Mouse (Mus musculus): ENCODE measurements at regions not wholly inside any gene's neighbourhood (a gene's known extent, or its start where the extent isn't known, plus 50 kb on each side); places are given as distances from the start of the nearest gene placed in this dataset.

- Histone ChIP-seq H3K9me3 (replicated peaks; ENCODE audit: control insufficient read depth, low read length) (no peaks in the 10 kb centered on the region), H3K36me3 (ENCODE audit: control insufficient read depth, insufficient read depth) (no peaks in the 10 kb centered on the region), H3K4me2 (ENCODE audit: low read depth, low read length) (no peak overlapping the region), H3K4me1 (ENCODE audit: control insufficient read depth, insufficient read depth, low read length) (no peaks in the 10 kb centered on the region), H3K27ac (ENCODE audit: low read length) (no peak overlapping the region), H3K4me3 (ENCODE audit: low read length) (no peak overlapping the region), H3K9ac (ENCODE audit: low read length) (no peak overlapping the region), H3K27me3 (ENCODE audit: control insufficient read depth, insufficient read depth, low read length) (no peaks in the 10 kb centered on the region)
- WGBS: 84% methylated on average over 6 of the region's 6 CpGs
- no peak for ATAC-seq (replicated peaks; ENCODE audit: extremely low read depth, insufficient read depth, low FRiP score)
Measured at GRCm38 (mm10) chr11:25469819-25470218, 740.7 kb downstream of the 5730522E02Rik start.

DNA sequence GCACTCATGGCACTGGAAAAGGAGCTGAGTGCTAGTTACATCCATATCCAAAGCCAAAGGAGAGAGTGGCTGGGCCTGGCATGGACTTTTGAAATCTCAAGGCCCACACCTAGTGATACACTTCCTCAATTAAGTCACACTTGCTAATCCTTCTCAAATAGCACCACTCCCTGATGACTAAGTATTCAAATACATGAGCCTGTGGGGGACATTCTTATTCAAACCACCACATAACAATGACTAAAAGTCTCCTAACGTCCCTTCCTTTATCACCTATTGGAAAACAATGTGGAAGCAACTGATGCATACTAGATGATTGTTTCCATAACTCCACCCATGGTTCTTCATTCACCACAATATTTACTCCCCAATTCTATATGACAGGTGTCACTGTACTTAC lies 773.4 kb downstream of the 5730522E02Rik start:
- Histone ChIP-seq H3K4me2 (ENCODE audit: low read depth, low read length) (no peak overlapping the region), H3K27ac (ENCODE audit: low read length) (no peak overlapping the region), H3K4me3 (ENCODE audit: low read length) (no peak overlapping the region), H3K4me1 (ENCODE audit: control insufficient read depth, insufficient read depth, low read length) (no peaks in the 10 kb centered on the region), H3K27me3 (ENCODE audit: control insufficient read depth, insufficient read depth, low read length) (no peaks in the 10 kb centered on the region), H3K36me3 (ENCODE audit: control insufficient read depth, insufficient read depth) (no peaks in the 10 kb centered on the region), H3K9ac (ENCODE audit: low read length) (no peak overlapping the region), H3K9me3 (replicated peaks; ENCODE audit: control insufficient read depth, low read length) (no peaks in the 10 kb centered on the region)
- no peak for ATAC-seq (replicated peaks; ENCODE audit: extremely low read depth, insufficient read depth, low FRiP score)
- WGBS: 44% methylated on average over 1 of the region's 1 CpGs

- WGBS: 27% methylated on average over 1 of the region's 1 CpGs
- no peak overlapping the region for H3K4me2 ChIP-seq (ENCODE audit: low read depth, low read length)
- H3K27me3 ChIP-seq (ENCODE audit: control insufficient read depth, insufficient read depth, low read length): no peaks in the 10 kb centered on the region
- H3K9me3 ChIP-seq (replicated peaks; ENCODE audit: control insufficient read depth, low read length): no peaks in the 10 kb centered on the region
- H3K9ac ChIP-seq (ENCODE audit: low read length): no peak overlapping the region
- H3K4me3 ChIP-seq (ENCODE audit: low read length): no peak overlapping the region
- no peak for ATAC-seq (replicated peaks; ENCODE audit: extremely low read depth, insufficient read depth, low FRiP score)
- H3K36me3 ChIP-seq (ENCODE audit: control insufficient read depth, insufficient read depth): no peaks in the 10 kb centered on the region
- H3K27ac ChIP-seq (ENCODE audit: low read length): no peak overlapping the region
- no peaks in the 10 kb centered on the region for H3K4me1 ChIP-seq (ENCODE audit: control insufficient read depth, insufficient read depth, low read length)
Measured at GRCm38 (mm10) chr11:25435645-25436044, 774.9 kb downstream of the 5730522E02Rik start.

DNA sequence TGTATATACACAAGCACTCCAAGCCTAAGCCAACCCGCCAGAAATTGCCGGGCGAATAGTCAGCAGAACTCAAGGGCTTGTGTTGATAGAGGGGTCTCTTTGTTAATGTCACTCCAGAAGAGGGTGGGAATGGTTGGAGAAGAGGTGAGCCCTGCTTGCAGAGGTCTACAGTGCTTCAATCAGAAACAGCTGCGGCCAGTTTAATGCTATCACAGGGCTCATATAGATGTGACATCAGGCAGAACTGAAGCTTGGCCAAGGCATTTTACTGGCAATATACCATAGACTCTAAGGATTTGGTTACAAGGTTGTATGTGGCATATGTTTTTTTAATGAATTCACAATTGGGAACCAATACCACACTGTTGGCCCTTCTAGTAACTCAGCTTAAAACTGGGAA lies 787.4 kb downstream of the 5730522E02Rik start:
- Histone ChIP-seq H3K9ac (ENCODE audit: low read length) (no peak overlapping the region), H3K4me3 (ENCODE audit: low read length) (no peak overlapping the region), H3K36me3 (ENCODE audit: control insufficient read depth, insufficient read depth) (no peaks in the 10 kb centered on the region), H3K4me2 (ENCODE audit: low read depth, low read length) (no peak overlapping the region), H3K27ac (ENCODE audit: low read length) (no peak overlapping the region), H3K4me1 (ENCODE audit: control insufficient read depth, insufficient read depth, low read length) (no peaks in the 10 kb centered on the region), H3K27me3 (ENCODE audit: control insufficient read depth, insufficient read depth, low read length) (no peaks in the 10 kb centered on the region), H3K9me3 (replicated peaks; ENCODE audit: control insufficient read depth, low read length) (no peaks in the 10 kb centered on the region)
- 73% methylated on average over 4 of the region's 4 CpGs for whole genome bisulfite sequencing
- no peak for ATAC-seq (replicated peaks; ENCODE audit: extremely low read depth, insufficient read depth, low FRiP score)

DNA sequence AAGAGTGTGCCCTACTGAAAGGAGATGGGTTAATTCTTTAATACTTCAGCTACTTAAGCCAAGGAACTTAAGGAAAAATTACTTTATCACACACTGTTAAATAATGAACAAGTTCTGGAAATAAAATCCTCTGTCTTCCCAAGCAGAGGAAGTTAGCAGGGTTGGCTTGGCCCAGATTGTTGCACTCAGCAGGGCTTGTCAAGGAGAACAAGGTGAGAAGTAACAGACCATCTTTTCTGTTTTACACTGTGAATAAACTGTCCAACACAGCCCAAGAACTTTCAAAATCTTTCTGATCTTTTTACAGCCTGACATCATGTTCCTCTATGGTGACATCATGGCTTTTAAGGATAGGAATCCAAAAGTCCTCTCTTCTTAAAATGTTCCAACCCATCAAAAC lies 789.1 kb downstream of the 5730522E02Rik start:
- Histone ChIP-seq H3K27me3 (ENCODE audit: control insufficient read depth, insufficient read depth, low read length) (no peaks in the 10 kb centered on the region), H3K36me3 (ENCODE audit: control insufficient read depth, insufficient read depth) (no peaks in the 10 kb centered on the region), H3K4me3 (ENCODE audit: low read length) (no peak overlapping the region), H3K4me2 (ENCODE audit: low read depth, low read length) (no peak overlapping the region), H3K9ac (ENCODE audit: low read length) (no peak overlapping the region), H3K4me1 (ENCODE audit: control insufficient read depth, insufficient read depth, low read length) (no peaks in the 10 kb centered on the region), H3K27ac (ENCODE audit: low read length) (no peak overlapping the region), H3K9me3 (replicated peaks; ENCODE audit: control insufficient read depth, low read length) (no peaks in the 10 kb centered on the region)
- ATAC-seq (replicated peaks; ENCODE audit: extremely low read depth, insufficient read depth, low FRiP score): no peak

DNA sequence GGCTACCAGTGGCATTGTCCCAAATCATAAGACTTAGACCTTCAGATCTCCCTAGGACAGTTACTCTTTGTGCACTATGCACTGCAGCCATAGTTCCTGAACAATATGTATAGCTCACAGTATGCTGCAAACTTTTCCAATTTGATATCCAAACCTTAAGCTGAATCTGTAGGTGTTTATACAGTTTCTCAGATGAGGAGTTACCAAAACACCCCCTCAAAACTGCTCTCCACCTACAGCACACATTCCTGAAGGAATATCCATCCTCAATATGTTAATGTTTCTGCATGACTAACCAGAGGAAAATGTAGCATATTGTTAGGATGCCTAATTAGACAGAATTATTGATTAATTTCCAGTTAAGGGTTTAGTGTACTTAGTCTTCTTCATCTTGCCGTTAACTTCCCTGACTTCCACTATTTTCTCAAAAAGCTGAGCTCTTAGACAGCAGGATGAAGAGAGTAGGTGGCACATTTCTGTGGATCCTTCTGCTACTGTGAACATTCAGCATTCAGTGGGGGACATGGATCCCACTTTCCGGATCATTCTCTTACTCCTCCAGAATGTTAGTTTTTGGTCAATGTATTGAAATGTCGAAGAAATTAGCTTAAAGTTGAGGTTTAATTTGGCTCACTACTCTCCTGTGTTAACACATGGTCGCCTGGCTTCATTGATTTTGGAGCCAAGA lies 800.0 kb downstream of the 5730522E02Rik start:
- Histone ChIP-seq H3K9ac (ENCODE audit: low read length) (no peak overlapping the region), H3K4me2 (ENCODE audit: low read depth, low read length) (no peak overlapping the region), H3K36me3 (ENCODE audit: control insufficient read depth, insufficient read depth) (no peaks in the 10 kb centered on the region), H3K9me3 (replicated peaks; ENCODE audit: control insufficient read depth, low read length) (no peaks in the 10 kb centered on the region), H3K27ac (ENCODE audit: low read length) (no peak overlapping the region), H3K27me3 (ENCODE audit: control insufficient read depth, insufficient read depth, low read length) (no peaks in the 10 kb centered on the region), H3K4me1 (ENCODE audit: control insufficient read depth, insufficient read depth, low read length) (no peaks in the 10 kb centered on the region), H3K4me3 (ENCODE audit: low read length) (no peak overlapping the region)
- 80% methylated on average over 4 of the region's 4 CpGs for WGBS
- ATAC-seq (replicated peaks; ENCODE audit: extremely low read depth, insufficient read depth, low FRiP score): no peak

DNA sequence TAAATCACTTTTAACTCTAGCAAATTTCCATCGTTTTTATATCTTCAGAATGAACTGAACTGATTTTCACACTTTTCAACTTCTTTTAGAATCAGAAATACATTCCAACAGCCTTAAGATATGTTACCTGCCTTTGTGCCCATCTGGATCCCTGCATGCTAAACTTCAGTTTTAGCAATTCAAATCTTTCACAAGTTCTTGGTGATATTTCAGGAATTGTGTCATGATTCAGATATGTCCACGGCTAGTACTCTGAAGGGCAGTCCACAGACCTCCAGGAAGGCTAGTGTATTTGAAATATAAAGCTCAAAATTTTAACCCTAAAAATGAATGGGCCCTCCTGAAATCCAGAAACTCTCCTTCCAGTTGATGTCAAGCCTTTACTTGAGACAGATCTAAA lies 818.9 kb downstream of the 5730522E02Rik start:
- H3K9ac ChIP-seq (ENCODE audit: low read length): no peak overlapping the region
- 51% methylated on average over 2 of the region's 2 CpGs for WGBS
- ATAC-seq (replicated peaks; ENCODE audit: extremely low read depth, insufficient read depth, low FRiP score): no peak
- H3K27ac ChIP-seq (ENCODE audit: low read length): no peak overlapping the region
- no peak overlapping the region for H3K4me2 ChIP-seq (ENCODE audit: low read depth, low read length)
- no peaks in the 10 kb centered on the region for H3K27me3 ChIP-seq (ENCODE audit: control insufficient read depth, insufficient read depth, low read length)
- no peaks in the 10 kb centered on the region for H3K4me1 ChIP-seq (ENCODE audit: control insufficient read depth, insufficient read depth, low read length)
- no peaks in the 10 kb centered on the region for H3K36me3 ChIP-seq (ENCODE audit: control insufficient read depth, insufficient read depth)
- H3K9me3 ChIP-seq (replicated peaks; ENCODE audit: control insufficient read depth, low read length): no peaks in the 10 kb centered on the region
- H3K4me3 ChIP-seq (ENCODE audit: low read length): no peak overlapping the region

- 82% methylated on average over 2 of the region's 2 CpGs for WGBS
- no peaks in the 10 kb centered on the region for H3K36me3 ChIP-seq (ENCODE audit: control insufficient read depth, insufficient read depth)
- no peak overlapping the region for H3K9ac ChIP-seq (ENCODE audit: low read length)
Measured at GRCm38 (mm10) chr11:25367111-25367510, 843.5 kb downstream of the 5730522E02Rik start.

GRCm38 (mm10) chr11:25365433-25365832 lies 845.1 kb downstream of the 5730522E02Rik start:
- no peak overlapping the region for H3K27ac ChIP-seq (ENCODE audit: low read length)
- H3K36me3 ChIP-seq (ENCODE audit: control insufficient read depth, insufficient read depth): no peaks in the 10 kb centered on the region
- H3K9ac ChIP-seq (ENCODE audit: low read length): no peak overlapping the region
- peaks cover 4% of the 10 kb centered on the region for H3K4me1 ChIP-seq (ENCODE audit: control insufficient read depth, insufficient read depth, low read length)
- WGBS: 29% methylated on average over 6 of the region's 6 CpGs
- peak overlapping the region; percentile 34; the same call in 1 of the 2 replicates for H3K4me2 ChIP-seq (ENCODE audit: low read depth, low read length)
- no peaks in the 10 kb centered on the region for H3K9me3 ChIP-seq (replicated peaks; ENCODE audit: control insufficient read depth, low read length)
- ATAC-seq (replicated peaks; ENCODE audit: extremely low read depth, insufficient read depth, low FRiP score): no peak
- no peak overlapping the region for H3K4me3 ChIP-seq (ENCODE audit: low read length)
- H3K27me3 ChIP-seq (ENCODE audit: control insufficient read depth, insufficient read depth, low read length): no peaks in the 10 kb centered on the region

More at GRCm38 (mm10) chr11:25367111-25367510, 843.5 kb downstream of the 5730522E02Rik start:
- peaks cover 4% of the 10 kb centered on the region for H3K4me1 ChIP-seq (ENCODE audit: control insufficient read depth, insufficient read depth, low read length)
- H3K9me3 ChIP-seq (replicated peaks; ENCODE audit: control insufficient read depth, low read length): no peaks in the 10 kb centered on the region
- no peak overlapping the region for H3K4me3 ChIP-seq (ENCODE audit: low read length)
- no peak for ATAC-seq (replicated peaks; ENCODE audit: extremely low read depth, insufficient read depth, low FRiP score)
- no peaks in the 10 kb centered on the region for H3K27me3 ChIP-seq (ENCODE audit: control insufficient read depth, insufficient read depth, low read length)
- H3K4me2 ChIP-seq (ENCODE audit: low read depth, low read length): no peak overlapping the region
- no peak overlapping the region for H3K27ac ChIP-seq (ENCODE audit: low read length)

All from heart, embryonic 16.5 days (tissue).